Mouse (Mus musculus) heart, postnatal 0 days (tissue): ENCODE measurements around the gene Rgs14.

Experiments
- CTCF ChIP-seq: IDR thresholded peaks from 2 replicates; pipeline ENCODE4 v1.5.1; 2016; ENCODE audit warnings: antibody characterized with exemption, control low read depth, low read depth
- EP300 ChIP-seq: IDR thresholded peaks from 2 replicates; pipeline ENCODE4 v1.6.1; 2016; ENCODE audit warnings: antibody characterized with exemption, low read depth

DNA sequence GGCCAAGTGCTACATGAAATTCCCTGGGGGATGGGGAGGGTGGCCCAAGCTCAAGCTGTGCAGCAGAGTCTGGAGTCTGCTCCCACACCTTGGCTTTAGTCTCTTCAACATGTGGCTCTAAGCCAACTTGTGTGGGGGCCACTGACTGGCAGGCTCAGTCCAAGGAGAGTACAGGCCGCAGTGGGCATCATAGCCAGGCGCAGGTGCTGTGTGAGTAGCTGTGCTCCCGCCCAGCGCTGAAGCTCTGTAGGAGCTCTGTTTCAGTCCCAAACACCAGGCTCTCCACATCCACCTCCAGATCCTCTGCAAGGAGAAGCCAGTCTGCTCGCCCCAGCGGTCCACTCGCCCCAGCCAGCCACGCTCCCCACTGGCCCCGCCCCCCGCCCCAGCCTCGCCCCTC is 43.9 kb upstream of the Rgs14 start:
- TF ChIP-seq CTCF (no peak), EP300 (no peak)
